Mouse (Mus musculus): Measurements from ENCODE around the gene Gli3.
A peak's percentile ranks its signal among the peaks of the same experiment; 100 is the strongest.

DNA sequence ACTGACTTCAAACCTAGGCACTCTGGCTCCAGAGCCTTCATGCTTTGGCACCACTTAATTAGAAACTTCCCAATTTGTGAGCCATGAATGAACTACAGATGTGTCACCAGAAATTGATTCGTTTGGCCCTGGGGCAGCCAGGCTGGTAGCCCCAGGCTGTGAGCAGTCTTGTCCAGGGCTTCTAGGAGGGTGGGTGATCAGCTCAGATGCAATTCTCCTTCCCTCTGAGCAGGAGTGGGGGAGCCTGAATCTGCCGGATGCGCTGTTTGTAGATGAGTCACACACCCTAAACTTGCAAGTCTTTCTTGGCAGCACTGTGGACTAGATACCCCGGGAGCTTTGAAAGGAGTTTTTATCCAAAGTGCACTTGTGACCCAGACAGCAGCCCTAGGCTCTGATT, 18.7 kb upstream of the Gli3 start:
- TF ChIP-seq POLR2A (IDR thresholded peaks at IDR 0.05; ENCODE audit: insufficient read depth, low read length) (no peak), EP300 (IDR thresholded peaks at IDR 0.05; ENCODE audit: insufficient read depth, low read depth, low read length) (0 out of 2 replicates have a peak, but pooled peaks have one; percentile 27)
